ENCODE assay signal across 8 mouse cellular contexts in the genomic region with DNA sequence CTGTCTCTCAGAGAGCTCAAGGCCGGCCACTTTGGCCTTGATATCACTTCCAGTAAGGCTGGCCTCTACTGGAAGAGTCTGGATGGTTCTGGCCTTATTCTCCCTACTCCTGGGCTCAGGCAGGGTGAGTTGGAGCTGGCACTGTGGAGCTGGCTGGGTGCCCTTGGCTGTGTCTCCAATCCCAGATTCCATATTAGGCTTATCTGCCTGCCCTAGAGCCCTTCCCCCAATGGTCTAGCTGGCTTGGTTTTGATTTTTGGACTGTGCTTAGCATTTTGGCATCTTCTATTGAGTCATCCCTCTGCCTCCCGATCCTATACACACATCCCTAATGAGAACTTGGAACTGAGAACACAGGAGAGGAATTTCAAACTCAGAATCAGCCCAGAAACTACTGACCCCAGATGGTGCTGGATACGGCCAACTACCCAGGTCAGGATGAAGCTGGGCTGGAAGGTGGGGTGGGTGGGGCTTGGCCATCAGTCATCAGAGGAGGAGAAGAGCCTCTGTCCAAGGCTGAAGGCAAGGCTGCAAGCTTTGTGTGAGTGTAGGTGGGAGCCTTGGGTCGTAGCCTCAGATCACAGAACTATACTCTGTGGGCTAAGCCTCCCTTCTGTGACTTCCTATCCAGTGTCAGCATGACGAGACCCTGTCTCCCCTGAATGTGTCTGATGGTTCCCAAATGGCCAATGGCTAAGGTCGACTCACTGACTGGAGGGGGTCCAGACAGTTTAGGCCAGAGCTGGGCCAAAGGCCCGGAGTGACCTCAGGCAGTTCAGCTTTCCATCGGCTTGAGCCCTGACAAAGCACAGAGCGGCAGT.
DNase-seq lines count a peak whose midpoint lies in the region; ATAC-seq and TF ChIP-seq lines count a peak whose summit lies in the region.

No protein-coding gene starts in this region.

- ATAC-seq in forebrain, embryonic 14.5 days: no peak; the same call in 1 of the 2 replicates
- no peak for ATAC-seq in forebrain, embryonic 13.5 days
- ATAC-seq in hindbrain, postnatal 0 days: peak; percentile 47; the same call in 1 of the 2 replicates
- peak; percentile 43; the same call in 1 of the 2 replicates for ATAC-seq in lung, postnatal 0 days
- no peak for ATAC-seq in megakaryocyte progenitor cell, adult 5-6 weeks (replicated peaks; ENCODE audit: poor library complexity)

- H3K4me3 ChIP-seq in forebrain, embryonic 14.5 days (ENCODE audit: low read depth, low read length): no peak overlapping the region
- H3K4me3 ChIP-seq in forebrain, embryonic 13.5 days: no peak overlapping the region
- no peak overlapping the region for H3K4me3 ChIP-seq in embryonic fibroblast, embryonic 13.5 days (ENCODE audit: insufficient read depth, low read length)
- no peak overlapping the region for H3K4me3 ChIP-seq in hindbrain, postnatal 0 days (ENCODE audit: low read length)
- H3K4me3 ChIP-seq in lung, postnatal 0 days (ENCODE audit: low read depth, low read length): no peak overlapping the region

- H3K9me3 ChIP-seq in forebrain, embryonic 14.5 days (replicated peaks; ENCODE audit: control insufficient read depth, low read length): no peaks in the 10 kb centered on the region
- no peaks in the 10 kb centered on the region for H3K9me3 ChIP-seq in forebrain, embryonic 13.5 days (replicated peaks)
- H3K9me3 ChIP-seq in hindbrain, postnatal 0 days (ENCODE audit: low read length): no peaks in the 10 kb centered on the region
- H3K9me3 ChIP-seq in lung, postnatal 0 days (ENCODE audit: low read length): no peaks in the 10 kb centered on the region

- no peak for TF ChIP-seq CTCF in embryonic fibroblast, embryonic 13.5 days (IDR thresholded peaks at IDR 0.05; ENCODE audit: borderline replicate concordance, insufficient read depth, low read length)
- peak; percentile 13; the same call in 1 of the 2 replicates for TF ChIP-seq CTCF in hindbrain, postnatal 0 days (IDR thresholded peaks at IDR 0.05; ENCODE audit: low read depth)
- TF ChIP-seq CTCF in lung, postnatal 0 days (IDR thresholded peaks at IDR 0.05): no peak

- H3K9ac ChIP-seq in forebrain, embryonic 14.5 days (ENCODE audit: low read length): no peak overlapping the region
- no peak overlapping the region for H3K9ac ChIP-seq in forebrain, embryonic 13.5 days
- H3K9ac ChIP-seq in hindbrain, postnatal 0 days (replicated peaks; ENCODE audit: low read length): no peak overlapping the region
- H3K9ac ChIP-seq in lung, postnatal 0 days (replicated peaks; ENCODE audit: low read depth): no peak overlapping the region

- peak; percentile 52 for DNase-seq in forebrain, embryonic 14.5 days (ENCODE audit: low spot score)
- DNase-seq in NIH3T3 (ENCODE audit: low read depth): peak; percentile 98
- DNase-seq in hindbrain, postnatal 0 days (ENCODE audit: low spot score): peak; percentile 68
- peak; percentile 58 for DNase-seq in lung, postnatal 0 days (ENCODE audit: low spot score)
- DNase-seq in yolk sac, embryonic 10.5 days (ENCODE audit: low spot score): no peak

- no peaks in the 10 kb centered on the region for H3K27me3 ChIP-seq in forebrain, embryonic 14.5 days (replicated peaks; ENCODE audit: control insufficient read depth, insufficient read depth, low read length)
- no peaks in the 10 kb centered on the region for H3K27me3 ChIP-seq in forebrain, embryonic 13.5 days
- no peaks in the 10 kb centered on the region for H3K27me3 ChIP-seq in hindbrain, postnatal 0 days (ENCODE audit: insufficient read depth, low read length)
- H3K27me3 ChIP-seq in lung, postnatal 0 days (replicated peaks; ENCODE audit: insufficient read depth, low read length): no peaks in the 10 kb centered on the region

- no peak for TF ChIP-seq POLR2A in embryonic fibroblast, embryonic 13.5 days (IDR thresholded peaks at IDR 0.05; ENCODE audit: low read depth, low read length)

- TF ChIP-seq EP300 in lung, postnatal 0 days (IDR thresholded peaks at IDR 0.05): no peak

- H3K36me3 ChIP-seq in forebrain, embryonic 14.5 days (ENCODE audit: control insufficient read depth, insufficient read depth, low read length): no peaks in the 10 kb centered on the region
- H3K36me3 ChIP-seq in forebrain, embryonic 13.5 days (ENCODE audit: poor library complexity, severe bottlenecking): no peaks in the 10 kb centered on the region
- no peaks in the 10 kb centered on the region for H3K36me3 ChIP-seq in hindbrain, postnatal 0 days (ENCODE audit: insufficient read depth, low read length)
- no peaks in the 10 kb centered on the region for H3K36me3 ChIP-seq in lung, postnatal 0 days (ENCODE audit: insufficient read depth, low read length)

- no peak overlapping the region for H3K27ac ChIP-seq in forebrain, embryonic 14.5 days (ENCODE audit: low read depth, low read length)
- H3K27ac ChIP-seq in forebrain, embryonic 13.5 days: no peak overlapping the region
- H3K27ac ChIP-seq in embryonic fibroblast, embryonic 13.5 days (ENCODE audit: insufficient read depth, low read length): peak overlapping the region; percentile 68
- H3K27ac ChIP-seq in hindbrain, postnatal 0 days: peak overlapping the region; percentile 20; the same call in 1 of the 2 replicates
- peak overlapping the region; percentile 51 for H3K27ac ChIP-seq in lung, postnatal 0 days (ENCODE audit: low read length)

- 0 out of 2 replicates have a peak, but pooled peaks cover 2% of the 10 kb centered on the region for H3K4me1 ChIP-seq in forebrain, embryonic 14.5 days (ENCODE audit: control insufficient read depth, insufficient read depth, low read length)
- H3K4me1 ChIP-seq in forebrain, embryonic 13.5 days: no peaks in the 10 kb centered on the region
- peaks cover 2% of the 10 kb centered on the region; the same call in 1 of the 2 replicates for H3K4me1 ChIP-seq in embryonic fibroblast, embryonic 13.5 days (ENCODE audit: control insufficient read depth, insufficient read depth, low read length)
- H3K4me1 ChIP-seq in hindbrain, postnatal 0 days (ENCODE audit: insufficient read depth, low read length): peaks cover 17% of the 10 kb centered on the region
- H3K4me1 ChIP-seq in lung, postnatal 0 days (ENCODE audit: insufficient read depth, low read depth, low read length): no peaks in the 10 kb centered on the region; the same call in 1 of the 2 replicates

- 80% methylated on average over 9 of the region's 9 CpGs for WGBS in forebrain, embryonic 14.5 days
- 81% methylated on average over 9 of the region's 9 CpGs for WGBS in forebrain, embryonic 13.5 days
- 61% methylated on average over 9 of the region's 9 CpGs for WGBS in hindbrain, postnatal 0 days
- WGBS in lung, postnatal 0 days: 63% methylated on average over 9 of the region's 9 CpGs

- no peak overlapping the region for H3K4me2 ChIP-seq in forebrain, embryonic 14.5 days (ENCODE audit: low read length)
- H3K4me2 ChIP-seq in forebrain, embryonic 13.5 days: no peak overlapping the region
- H3K4me2 ChIP-seq in hindbrain, postnatal 0 days (ENCODE audit: low read depth, low read length): no peak overlapping the region
- H3K4me2 ChIP-seq in lung, postnatal 0 days (replicated peaks; ENCODE audit: low read depth, low read length): no peak overlapping the region

Comparison
In these comparisons a context has a peak if more than half of its experiments do, and no peak if none do; other contexts are left out.
1. ATAC-seq: peak in hindbrain, postnatal 0 days (single experiment) and lung, postnatal 0 days (single experiment); none in forebrain, embryonic 14.5 days (single experiment), forebrain, embryonic 13.5 days (single experiment) and megakaryocyte progenitor cell, adult 5-6 weeks (single experiment).
2. H3K27ac ChIP-seq: peak in embryonic fibroblast, embryonic 13.5 days (single experiment), hindbrain, postnatal 0 days (single experiment) and lung, postnatal 0 days (single experiment); none in forebrain, embryonic 14.5 days (single experiment) and forebrain, embryonic 13.5 days (single experiment).